ENCODE assay signal across 26 mouse cellular contexts in genomic region chr10:40320306-40320705, GRCm38 (mm10).
"Had no signal": no experiment of that assay in that cellular context is flagged by ENCODE, and none has a peak within 500 bp of the region (broad histone marks: within the 10 kb centered on the region; RNA-seq: fewer than 3 reads in every experiment).

No protein-coding gene starts in this region.

- ATAC-seq: hindbrain, embryonic 16.5 days; inflammation-experienced regulatory T-cells, adult 6 months; intestine, embryonic 15.5 days; intestine, postnatal 0 days had no signal

- H3K27me3 ChIP-seq: hindbrain, embryonic 12.5 days; intestine, embryonic 15.5 days; limb, embryonic 12.5 days; liver, embryonic 13.5 days; liver, embryonic 15.5 days had no signal

- H3K4me2 ChIP-seq: hindbrain, embryonic 12.5 days; hindbrain, embryonic 14.5 days; intestine, embryonic 15.5 days; limb, embryonic 12.5 days; liver, embryonic 11.5 days; liver, embryonic 13.5 days; liver, embryonic 15.5 days had no signal

- H3K36me3 ChIP-seq: heart, embryonic 10.5 days; hindbrain, embryonic 10.5 days; hindbrain, embryonic 12.5 days; intestine, embryonic 15.5 days; limb, embryonic 10.5 days; limb, embryonic 12.5 days; liver, embryonic 13.5 days; liver, embryonic 15.5 days had no signal

- H3K9ac ChIP-seq: hindbrain, embryonic 12.5 days; hindbrain, embryonic 14.5 days; intestine, embryonic 15.5 days; limb, embryonic 12.5 days; liver, embryonic 13.5 days; liver, embryonic 15.5 days had no signal

- H3K9me3 ChIP-seq: heart, embryonic 10.5 days; hindbrain, embryonic 12.5 days; intestine, embryonic 15.5 days; limb, embryonic 10.5 days; liver, embryonic 13.5 days; liver, embryonic 15.5 days had no signal

- DNase-seq: gastrocnemius, adult 2 months; gastrocnemius, postnatal 10 days; gastrocnemius, postnatal 25 days; heart, postnatal 14 days; kidney, adult 18-20 months; kidney, adult 8-10 months; kidney, postnatal 10 days; kidney, postnatal 25 days; kidney, postnatal 4 days; liver; liver, embryonic 13.5 days; lung, adult 18-20 months had no signal

- H3K27ac ChIP-seq: gastrocnemius, adult 2 months; heart, embryonic 10.5 days; hindbrain, embryonic 10.5 days; hindbrain, embryonic 12.5 days; hindbrain, embryonic 14.5 days; intestine, embryonic 15.5 days; layer of hippocampus, adult 2 months; left cerebral cortex, adult 2 months; limb, embryonic 10.5 days; limb, embryonic 12.5 days; liver, embryonic 13.5 days; liver, embryonic 15.5 days had no signal

- H3K4me1 ChIP-seq: hindbrain, embryonic 10.5 days; hindbrain, embryonic 12.5 days; intestine, embryonic 15.5 days; limb, embryonic 12.5 days had no signal

- H3K4me3 ChIP-seq: gastrocnemius, adult 2 months; heart, embryonic 10.5 days; hindbrain, embryonic 10.5 days; hindbrain, embryonic 12.5 days; intestine, embryonic 15.5 days; layer of hippocampus, adult 2 months; left cerebral cortex, adult 2 months; limb, embryonic 10.5 days; limb, embryonic 12.5 days; liver, embryonic 13.5 days; liver, embryonic 15.5 days had no signal
